Mouse (Mus musculus) right cerebral cortex, postnatal 14 days (tissue): Measurements from ENCODE around the gene Olfr1279.
"Not testable (repeated sequence)": the region's sequence is repeated elsewhere in the genome, so short reads cannot be mapped to it uniquely, and the experiment has no call there.

Experiments used
- DNase-seq: peaks from one replicate; pipeline ENCODE4 v3.0.0; 2022

Gene Olfr1279

GRCm38 (mm10) chr2:111300374-111300773 lies at the start of gene Olfr1279:
Olfr1279 (plus strand) TSS chr2:111300635.
- DNase-seq, result no peak

- no peak for DNase-seq
Measured at GRCm38 (mm10) chr2:111254216-111254615, 46.2 kb upstream of the Olfr1279 start, which contains the start of gene Olfr1276. Olfr1276 (plus strand) TSS chr2:111254516.

- DNase-seq, result no peak
Measured at GRCm38 (mm10) chr2:111274006-111274405, 26.4 kb upstream of the Olfr1279 start, which contains the start of gene Olfr1277. Olfr1277 (minus strand) TSS chr2:111274106.

DNA sequence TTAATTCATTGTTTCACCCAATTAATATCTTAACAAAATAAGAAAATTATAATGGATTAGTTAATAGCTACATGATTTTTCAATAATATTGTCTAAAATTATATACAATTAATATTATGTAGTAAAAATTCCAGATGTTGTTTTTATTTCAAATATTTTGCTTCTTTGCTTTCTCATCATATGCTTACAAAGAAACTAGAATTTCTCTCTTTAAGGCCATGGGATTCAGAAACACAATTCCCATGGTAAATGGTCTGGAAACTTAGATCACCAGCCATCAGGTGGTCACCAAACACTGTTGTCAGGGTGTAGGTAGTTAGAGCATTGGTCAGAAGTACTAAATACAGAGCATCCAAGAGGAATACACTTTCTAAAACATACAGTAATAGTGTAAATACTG lies 10.6 kb upstream of the Olfr1279 start, which contains the start of gene Olfr1278:
Olfr1278 (plus strand) TSS at position 301 of the 400 bp plus-strand sequence.
- no peak for DNase-seq

- DNase-seq, result no peak
Measured at GRCm38 (mm10) chr2:111298541-111298940, 1.9 kb upstream of the Olfr1279 start.

DNA sequence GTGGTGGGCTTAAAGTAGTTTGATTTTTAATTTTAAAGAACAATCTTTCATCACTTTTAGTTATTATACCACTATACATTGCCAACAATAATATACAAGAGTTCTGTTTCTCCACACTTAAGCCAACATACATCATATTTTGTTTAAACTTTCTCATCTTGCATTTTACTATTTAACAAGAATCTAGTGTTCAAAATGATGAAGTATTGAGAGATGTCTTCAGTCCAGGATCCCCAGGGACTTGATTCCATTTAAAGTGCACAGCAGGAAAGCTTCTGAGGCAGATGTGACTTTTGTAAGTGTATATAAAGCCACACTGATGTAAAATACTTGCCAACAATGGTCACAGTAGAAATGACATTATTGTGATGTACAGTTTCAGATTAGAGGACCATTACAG lies 13.3 kb downstream of the Olfr1279 start, which contains the start of gene Olfr1280:
Olfr1280 (plus strand) TSS at position 301 of the 400 bp plus-strand sequence.
- no peak for DNase-seq

DNA sequence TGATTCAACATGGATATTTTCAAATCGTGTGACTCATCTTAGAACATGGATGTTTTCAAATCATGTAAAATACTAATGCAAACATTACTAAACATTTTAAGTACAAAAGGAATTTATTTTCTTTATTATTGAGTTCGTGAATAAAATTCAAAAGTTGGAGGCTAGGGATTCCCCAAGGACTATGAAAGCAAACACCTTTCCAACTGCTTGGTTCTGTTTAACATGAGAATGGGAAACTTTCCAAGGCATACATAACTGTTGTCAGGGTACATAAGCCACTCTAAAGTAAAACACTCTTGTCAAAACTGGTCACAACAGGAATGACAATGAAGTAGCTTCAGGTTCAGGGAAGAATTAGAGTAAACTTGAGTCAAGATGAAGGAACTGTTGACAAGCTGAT lies 25.8 kb downstream of the Olfr1279 start, which contains the start of gene Olfr1281:
Olfr1281 (plus strand) TSS at position 301 of the 400 bp plus-strand sequence.
- DNase-seq, result no peak

GRCm38 (mm10) chr2:111333721-111334120 lies 33.3 kb downstream of the Olfr1279 start:
- not testable (repeated sequence) for DNase-seq

- DNase-seq, result no peak
Measured at GRCm38 (mm10) chr2:111335976-111336375, 35.5 kb downstream of the Olfr1279 start, which contains the start of gene Olfr1282. Olfr1282 (minus strand) TSS chr2:111336076.
